Mouse (Mus musculus) intestine, embryonic 16.5 days (tissue): ENCODE measurements around the gene Tgm1. TPM values are rescaled to one million over a fixed set of nuclear protein-coding genes. Genes with fewer than 3 reads are reported as not detected.
"Not testable (repeated sequence)": the region's sequence is repeated elsewhere in the genome, so short reads cannot be mapped to it uniquely, and the experiment has no call there.

ENCODE experiments used
- ATAC-seq: fragments of 200-750 bp; cut with Nextera tagmentation; 2 replicates; pipeline ENCODE4 v1.8.0; 2017; ENCODE audit warnings: moderate TSS enrichment, moderate library complexity
- H3K27ac ChIP-seq: fragments of 300-500 bp; sonication (generic); 2 replicates; pipeline ENCODE4 v1.5.1; 2014; ENCODE audit warnings: mild to moderate bottlenecking, low read length
- H3K27me3 ChIP-seq: fragments of 300-500 bp; sonication (generic); replicated peaks from 2 replicates; pipeline ENCODE4 v1.6.1; 2014; ENCODE audit warnings: low read length, control low read depth, mixed read lengths; ENCODE audit not compliant: control insufficient read depth, insufficient read depth
- H3K36me3 ChIP-seq: fragments of 300-500 bp; sonication (generic); 2 replicates; pipeline ENCODE4 v1.6.1; 2014; ENCODE audit warnings: low read length, control low read depth; ENCODE audit not compliant: control insufficient read depth, insufficient read depth
- H3K4me1 ChIP-seq: fragments of 300-500 bp; sonication (generic); 2 replicates; pipeline ENCODE4 v1.6.1; 2014; ENCODE audit warnings: low read length, control low read depth, mixed read lengths; ENCODE audit not compliant: control insufficient read depth, insufficient read depth
- H3K4me2 ChIP-seq: fragments of 300-500 bp; sonication (generic); 2 replicates; pipeline ENCODE4 v1.6.1; 2014; ENCODE audit warnings: low read depth, low read length, control low read depth
- H3K4me3 ChIP-seq: fragments of 300-500 bp; sonication (generic); 2 replicates; pipeline ENCODE4 v1.5.1; 2014; ENCODE audit warnings: mild to moderate bottlenecking, low read length
- H3K9ac ChIP-seq: fragments of 300-500 bp; sonication (generic); 2 replicates; pipeline ENCODE4 v1.6.1; 2014; ENCODE audit warnings: low read depth, low read length
- H3K9me3 ChIP-seq: fragments of 300-500 bp; sonication (generic); 2 replicates; pipeline ENCODE4 v1.6.1; 2016; ENCODE audit warnings: low read length, control low read depth; ENCODE audit not compliant: control insufficient read depth
- WGBS: fragments of 180-500 bp; shearing (Covaris S2); extraction: QIAGEN DNeasy Blood & Tissue Kit; methylation state at CpG from one replicate; pipeline ENCODE4 v1.1.7; 2014; 5-methylcytosine and 5-hydroxymethylcytosine counted together
- polyA plus RNA-seq: library from polyadenylated mRNA; unstranded; fragments of >200 nt; fragmentation: Nextera tagmentation; extraction: Ambion mirVana; gene quantifications from 2 replicates; pipeline ENCODE4 v1.2.1, GENCODE M21; 2015

Tgm1 gene
- 0.75 and 1.4 TPM in 2 replicates for polyA plus RNA-seq

- Histone ChIP-seq H3K4me3 (peak within 1 kb of the TSS; percentile 40), H3K9me3 (no peaks in the 10 kb centered on the region), H3K27ac (no peak within 1 kb of the TSS), H3K36me3 (0 out of 2 replicates have a peak, but pooled peaks cover 2% of the 10 kb centered on the region), H3K9ac (peak within 1 kb of the TSS; percentile 65), H3K4me2 (peak within 1 kb of the TSS; percentile 77), H3K4me1 (peaks cover 21% of the 10 kb centered on the region), H3K27me3 (no peaks in the 10 kb centered on the region)
- WGBS, result 14% methylated on average over 4 of the region's 4 CpGs
- peak; percentile 21 for ATAC-seq
Measured at GRCm38 (mm10) chr14:55713729-55714122, at the start of gene Tgm1. TSS of gene Tgm1 (minus strand) at chr14:55713926.

GRCm38 (mm10) chr14:55763166-55763565 lies 49.4 kb upstream of the Tgm1 start:
- peaks cover 23% of the 10 kb centered on the region for H3K4me1 ChIP-seq
- H3K9me3 ChIP-seq, result no peaks in the 10 kb centered on the region
- H3K4me2 ChIP-seq, result 0 out of 2 replicates have a peak overlapping the region, but pooled peaks have one; percentile 100
- H3K4me3 ChIP-seq, result no peak overlapping the region
- H3K27me3 ChIP-seq, result peaks cover 23% of the 10 kb centered on the region
- 63% methylated on average over 7 of the region's 7 CpGs for WGBS
- no peak for ATAC-seq
- no peaks in the 10 kb centered on the region for H3K36me3 ChIP-seq
- peak overlapping the region; percentile 1; the same call in 1 of the 2 replicates for H3K27ac ChIP-seq
- no peak overlapping the region for H3K9ac ChIP-seq

- H3K27ac ChIP-seq, result peak overlapping the region; percentile 1
- under 1% methylated on average over 77 of the region's 77 CpGs for WGBS
- peak; percentile 52 for ATAC-seq
- peak overlapping the region; percentile 100 for H3K4me2 ChIP-seq
- H3K36me3 ChIP-seq, result no peaks in the 10 kb centered on the region
- H3K9ac ChIP-seq, result peak overlapping the region; percentile 84
- H3K9me3 ChIP-seq, result no peaks in the 10 kb centered on the region
- H3K4me3 ChIP-seq, result peak overlapping the region; percentile 66
- peaks cover 19% of the 10 kb centered on the region for H3K4me1 ChIP-seq
- H3K27me3 ChIP-seq, result peaks cover 18% of the 10 kb centered on the region
Measured at GRCm38 (mm10) chr14:55762001-55762821, 48.5 kb upstream of the Tgm1 start.

- Histone ChIP-seq H3K4me1 (peaks cover 19% of the 10 kb centered on the region), H3K4me2 (peak within 1 kb of the TSS; percentile 100), H3K4me3 (peak within 1 kb of the TSS; percentile 66), H3K9me3 (no peaks in the 10 kb centered on the region), H3K27ac (peak within 1 kb of the TSS; percentile 1), H3K9ac (peak within 1 kb of the TSS; percentile 84), H3K27me3 (peaks cover 16% of the 10 kb centered on the region), H3K36me3 (no peaks in the 10 kb centered on the region)
- no peak for ATAC-seq
- 75% methylated on average over 6 of the region's 6 CpGs for WGBS
Measured at GRCm38 (mm10) chr14:55761163-55761562, 47.4 kb upstream of the Tgm1 start, which contains the start of gene Ltb4r2. TSS of gene Ltb4r2 (plus strand) at chr14:55761428.

- not testable (repeated sequence) for H3K9me3 ChIP-seq, H3K36me3 ChIP-seq, H3K27ac ChIP-seq
- H3K4me1 ChIP-seq, result peaks cover 19% of the 10 kb centered on the region
- H3K4me2 ChIP-seq, result peak overlapping the region; percentile 31
- 2% methylated on average over 6 of the region's 6 CpGs for WGBS
- ATAC-seq, result peak; percentile 10; the same call in 1 of the 2 replicates
- H3K4me3 ChIP-seq, result peak overlapping the region; percentile 18
- peaks cover 12% of the 10 kb centered on the region for H3K27me3 ChIP-seq
- H3K9ac ChIP-seq, result peak overlapping the region; percentile 22; the same call in 1 of the 2 replicates
Measured at GRCm38 (mm10) chr14:55760156-55760555, 46.4 kb upstream of the Tgm1 start.

GRCm38 (mm10) chr14:55758363-55758784 lies 44.6 kb upstream of the Tgm1 start, which contains the start of gene Cideb:
TSS of gene Cideb (minus strand) at chr14:55758458.
- peaks cover 14% of the 10 kb centered on the region for H3K36me3 ChIP-seq
- H3K9ac ChIP-seq, result peak within 1 kb of the TSS; percentile 55
- peak within 1 kb of the TSS; percentile 88 for H3K27ac ChIP-seq
- peak within 1 kb of the TSS; percentile 37 for H3K4me3 ChIP-seq
- no peaks in the 10 kb centered on the region for H3K9me3 ChIP-seq
- WGBS, result 12% methylated on average over 8 of the region's 8 CpGs
- peaks cover 12% of the 10 kb centered on the region for H3K27me3 ChIP-seq
- H3K4me1 ChIP-seq, result peaks cover 19% of the 10 kb centered on the region
- peak; percentile 81 for ATAC-seq
- H3K4me2 ChIP-seq, result peak within 1 kb of the TSS; percentile 40

GRCm38 (mm10) chr14:55757566-55757965 lies 43.8 kb upstream of the Tgm1 start:
- peak; percentile 27 for ATAC-seq
- peaks cover 18% of the 10 kb centered on the region for H3K36me3 ChIP-seq
- H3K4me2 ChIP-seq, result peak overlapping the region; percentile 40
- peaks cover 12% of the 10 kb centered on the region for H3K27me3 ChIP-seq
- H3K27ac ChIP-seq, result peak overlapping the region; percentile 88
- H3K4me1 ChIP-seq, result peaks cover 15% of the 10 kb centered on the region
- peak overlapping the region; percentile 37 for H3K4me3 ChIP-seq
- H3K9ac ChIP-seq, result peak overlapping the region; percentile 55
- H3K9me3 ChIP-seq, result no peaks in the 10 kb centered on the region
- WGBS, result 69% methylated on average over 6 of the region's 6 CpGs

GRCm38 (mm10) chr14:55747051-55747847 lies 33.5 kb upstream of the Tgm1 start:
- ATAC-seq, result no peak
- Histone ChIP-seq H3K36me3 (peaks cover 12% of the 10 kb centered on the region; the same call in 1 of the 2 replicates), H3K27ac (no peak overlapping the region), H3K9ac (no peak overlapping the region), H3K27me3 (no peaks in the 10 kb centered on the region), H3K4me2 (peak overlapping the region; percentile 98), H3K4me1 (peaks cover 25% of the 10 kb centered on the region), H3K9me3 (no peaks in the 10 kb centered on the region), H3K4me3 (no peak overlapping the region)
- 88% methylated on average over 10 of the region's 10 CpGs for WGBS

- under 1% methylated on average over 31 of the region's 31 CpGs for WGBS
- Histone ChIP-seq H3K4me3 (peak overlapping the region; percentile 89), H3K27me3 (no peaks in the 10 kb centered on the region), H3K9ac (peak overlapping the region; percentile 87), H3K4me1 (peaks cover 25% of the 10 kb centered on the region), H3K36me3 (peaks cover 10% of the 10 kb centered on the region; the same call in 1 of the 2 replicates), H3K9me3 (no peaks in the 10 kb centered on the region), H3K4me2 (peak overlapping the region; percentile 98), H3K27ac (peak overlapping the region; percentile 51; the same call in 1 of the 2 replicates)
- ATAC-seq, result no peak; the same call in 1 of the 2 replicates
Measured at GRCm38 (mm10) chr14:55745861-55746237, 32.1 kb upstream of the Tgm1 start.
